Mouse (Mus musculus) embryonic facial prominence, embryonic 11.5 days (tissue): ENCODE measurements around the gene Coro1a. TPM values are rescaled to one million over a fixed set of nuclear protein-coding genes. Genes with fewer than 3 reads are reported as not detected.
"Not testable (repeated sequence)": the region's sequence is repeated elsewhere in the genome, so short reads cannot be mapped to it uniquely, and the experiment has no call there.

ENCODE experiments used
- ATAC-seq: fragments of 200-750 bp; cut with Nextera tagmentation; replicated peaks from 2 replicates; pipeline ENCODE4 v1.8.0; 2017; ENCODE audit warnings: low read depth; ENCODE audit not compliant: insufficient number of reproducible peaks, low FRiP score, low TSS enrichment
- DNase-seq: peaks from one replicate; pipeline ENCODE4 v3.0.0-alpha.2; 2015; ENCODE audit warnings: low spot score
- H3K27ac ChIP-seq: fragments of 300-500 bp; sonication (generic); replicated peaks from 2 replicates; pipeline ENCODE4 v1.5.1; 2014; ENCODE audit warnings: mild to moderate bottlenecking, low read depth, low read length, control low read depth
- H3K27me3 ChIP-seq: fragments of 300-500 bp; sonication (generic); 2 replicates; pipeline ENCODE4 v1.6.1; 2014; ENCODE audit warnings: mild to moderate bottlenecking, low read length, moderate library complexity, mixed read lengths; ENCODE audit not compliant: control insufficient read depth, insufficient read depth
- H3K36me3 ChIP-seq: fragments of 300-500 bp; sonication (generic); replicated peaks from 2 replicates; pipeline ENCODE4 v1.6.1; 2014; ENCODE audit warnings: low read depth, mild to moderate bottlenecking, low read length, moderate library complexity, mixed read lengths; ENCODE audit not compliant: control insufficient read depth, insufficient read depth
- H3K4me1 ChIP-seq: fragments of 300-500 bp; sonication (generic); 2 replicates; pipeline ENCODE4 v1.6.1; 2014; ENCODE audit warnings: low read length, mixed read lengths; ENCODE audit not compliant: control insufficient read depth, insufficient read depth
- H3K4me2 ChIP-seq: fragments of 300-500 bp; sonication (generic); 2 replicates; pipeline ENCODE4 v1.6.1; 2014; ENCODE audit warnings: low read depth, mild to moderate bottlenecking, control low read depth, low read length, moderate library complexity
- H3K4me3 ChIP-seq: fragments of 300-500 bp; sonication (generic); 2 replicates; pipeline ENCODE4 v1.5.1; 2014; ENCODE audit warnings: low read depth, low read length, control low read depth
- H3K9ac ChIP-seq: fragments of 300-500 bp; sonication (generic); replicated peaks from 2 replicates; pipeline ENCODE4 v1.6.1; 2014; ENCODE audit warnings: mild to moderate bottlenecking, control low read depth, low read length
- H3K9me3 ChIP-seq: fragments of 300-500 bp; sonication (generic); replicated peaks from 2 replicates; pipeline ENCODE4 v1.6.1; 2016; ENCODE audit warnings: mild to moderate bottlenecking, low read length, inconsistent platforms, mixed read lengths; ENCODE audit not compliant: control insufficient read depth
- WGBS: fragments of 180-500 bp; shearing (Covaris S2); extraction: QIAGEN DNeasy Blood & Tissue Kit; methylation state at CpG from one replicate; pipeline ENCODE4 v1.1.7; 2014; 5-methylcytosine and 5-hydroxymethylcytosine counted together
- polyA plus RNA-seq: library from polyadenylated mRNA; unstranded; fragments of >200 nt; fragmentation: Nextera tagmentation; extraction: Ambion mirVana; gene quantifications from 2 replicates; pipeline ENCODE4 v1.2.1, GENCODE M21; 2014

The Coro1a gene
- polyA plus RNA-seq, 1 experiment from 2014 or later, result 37.5 TPM

GRCm38 (mm10) chr7:126690737-126691136 is 16.9 kb downstream of the Coro1a start:
- Histone ChIP-seq H3K9ac (no peak overlapping the region), H3K4me3 (no peak overlapping the region), H3K27me3 (no peaks in the 10 kb centered on the region), H3K27ac (no peak overlapping the region), H3K9me3 (no peaks in the 10 kb centered on the region), H3K4me2 (no peak overlapping the region), H3K36me3 (no peaks in the 10 kb centered on the region; the same call in 1 of the 2 replicates), H3K4me1 (peaks cover 2% of the 10 kb centered on the region; the same call in 1 of the 2 replicates)
- DNase-seq, result no peak
- WGBS, result 86% methylated on average over 3 of the region's 3 CpGs
- no peak for ATAC-seq

- ATAC-seq, result no peak
- H3K27me3 ChIP-seq, result no peaks in the 10 kb centered on the region
- no peak overlapping the region for H3K4me2 ChIP-seq
- H3K27ac ChIP-seq, result no peak overlapping the region
- 90% methylated on average over 3 of the region's 3 CpGs for WGBS
- H3K9me3 ChIP-seq, result no peaks in the 10 kb centered on the region
- DNase-seq, result no peak
- no peak overlapping the region for H3K4me3 ChIP-seq
- H3K9ac ChIP-seq, result no peak overlapping the region
- no peaks in the 10 kb centered on the region for H3K4me1 ChIP-seq
- H3K36me3 ChIP-seq, result no peaks in the 10 kb centered on the region; the same call in 1 of the 2 replicates
Measured at GRCm38 (mm10) chr7:126689021-126689420, 18.6 kb downstream of the Coro1a start.

- not testable (repeated sequence) for H3K4me2 ChIP-seq, H3K4me1 ChIP-seq, DNase-seq, H3K4me3 ChIP-seq, H3K36me3 ChIP-seq, H3K9me3 ChIP-seq, H3K27me3 ChIP-seq, ATAC-seq, H3K9ac ChIP-seq, H3K27ac ChIP-seq
- WGBS, result 85% methylated on average over 4 of the region's 4 CpGs
Measured at GRCm38 (mm10) chr7:126688156-126688555, 19.4 kb downstream of the Coro1a start.

- 97% methylated on average over 5 of the region's 5 CpGs for WGBS
- no peak overlapping the region for H3K9ac ChIP-seq
- H3K4me1 ChIP-seq, result no peaks in the 10 kb centered on the region
- H3K27ac ChIP-seq, result no peak overlapping the region
- no peaks in the 10 kb centered on the region for H3K9me3 ChIP-seq
- no peak overlapping the region for H3K4me2 ChIP-seq
- H3K36me3 ChIP-seq, result no peaks in the 10 kb centered on the region
- H3K27me3 ChIP-seq, result no peaks in the 10 kb centered on the region
- H3K4me3 ChIP-seq, result no peak overlapping the region
- DNase-seq, result no peak
- ATAC-seq, result no peak
Measured at GRCm38 (mm10) chr7:126681221-126681620, 26.4 kb downstream of the Coro1a start.

- no peaks in the 10 kb centered on the region for H3K36me3 ChIP-seq
- H3K9me3 ChIP-seq, result no peaks in the 10 kb centered on the region
- H3K9ac ChIP-seq, result no peak overlapping the region
- 93% methylated on average over 5 of the region's 5 CpGs for WGBS
- H3K4me2 ChIP-seq, result no peak overlapping the region
- DNase-seq (no peak), ATAC-seq (no peak)
- H3K4me1 ChIP-seq, result no peaks in the 10 kb centered on the region
- H3K27ac ChIP-seq, result no peak overlapping the region
- no peak overlapping the region for H3K4me3 ChIP-seq
- H3K27me3 ChIP-seq, result no peaks in the 10 kb centered on the region
Measured at GRCm38 (mm10) chr7:126679683-126680082, 27.9 kb downstream of the Coro1a start.

GRCm38 (mm10) chr7:126678545-126679341 is 28.8 kb downstream of the Coro1a start:
- Histone ChIP-seq H3K27ac (no peak overlapping the region), H3K4me2 (no peak overlapping the region), H3K9ac (no peak overlapping the region), H3K36me3 (no peaks in the 10 kb centered on the region), H3K4me1 (no peaks in the 10 kb centered on the region), H3K9me3 (no peaks in the 10 kb centered on the region), H3K27me3 (no peaks in the 10 kb centered on the region), H3K4me3 (no peak overlapping the region)
- no peak for ATAC-seq
- DNase-seq, result no peak
- 82% methylated on average over 8 of the region's 8 CpGs for WGBS

- Histone ChIP-seq H3K4me1 (no peaks in the 10 kb centered on the region), H3K36me3 (0 out of 2 replicates have a peak, but pooled peaks cover under 1% of the 10 kb centered on the region), H3K27ac (no peak overlapping the region), H3K27me3 (no peaks in the 10 kb centered on the region), H3K4me3 (no peak overlapping the region), H3K9me3 (no peaks in the 10 kb centered on the region), H3K9ac (no peak overlapping the region), H3K4me2 (no peak overlapping the region)
- WGBS, result 80% methylated on average over 4 of the region's 4 CpGs
- DNase-seq (no peak), ATAC-seq (no peak)
Measured at GRCm38 (mm10) chr7:126676631-126677220, 30.9 kb downstream of the Coro1a start.

- ATAC-seq (no peak), DNase-seq (no peak)
- Histone ChIP-seq H3K27ac (no peak within 1 kb of the TSS), H3K9ac (no peak within 1 kb of the TSS), H3K4me2 (no peak within 1 kb of the TSS), H3K4me1 (no peaks in the 10 kb centered on the region), H3K27me3 (no peaks in the 10 kb centered on the region), H3K9me3 (no peaks in the 10 kb centered on the region), H3K4me3 (no peak within 1 kb of the TSS), H3K36me3 (0 out of 2 replicates have a peak, but pooled peaks cover 4% of the 10 kb centered on the region)
- WGBS, result 77% methylated on average over 1 of the region's 1 CpGs
Measured at GRCm38 (mm10) chr7:126676207-126676606, 31.4 kb downstream of the Coro1a start, which contains the start of gene Sult1a1. Gene Sult1a1, minus strand, starts transcription at chr7:126676432.
